In the genomic region with DNA sequence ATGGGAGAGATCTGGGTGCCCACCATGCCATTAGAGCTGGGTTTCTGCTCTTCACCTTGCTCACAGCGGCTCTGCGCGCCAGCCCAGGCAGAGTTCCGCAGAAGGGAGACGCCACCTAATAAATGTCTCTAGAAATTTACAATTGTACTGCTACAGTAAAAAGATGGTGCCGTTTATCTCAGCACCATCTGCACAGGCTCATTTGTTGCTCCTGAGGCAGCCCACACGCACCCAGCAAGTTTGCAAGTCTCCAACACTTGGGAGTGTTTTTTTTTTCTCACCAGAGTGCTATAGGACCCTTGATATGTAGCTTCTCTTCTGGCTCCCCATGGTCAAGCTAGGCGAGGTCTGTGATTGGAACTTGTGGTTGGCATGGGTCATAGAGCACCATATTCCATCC, we compare ENCODE assay signal across 29 mouse cellular contexts. TPM values are rescaled to one million over a fixed set of nuclear protein-coding genes. Genes with fewer than 3 reads are reported as not detected.
"Had no signal": no experiment of that assay in that cellular context is flagged by ENCODE, and none has a peak within 500 bp of the region (broad histone marks: within the 10 kb centered on the region; RNA-seq: fewer than 3 reads in every experiment).

No protein-coding gene starts in this region.

- H3K4me3 ChIP-seq: heart, adult 2 months; heart, embryonic 13.5 days; heart, embryonic 15.5 days; hindbrain, embryonic 13.5 days; hindbrain, embryonic 15.5 days; kidney, embryonic 15.5 days; limb, embryonic 13.5 days; limb, embryonic 15.5 days; liver, embryonic 12.5 days had no signal

- DNase-seq: forebrain, postnatal 0 days; gastrocnemius, postnatal 14 days; gastrocnemius, postnatal 36 days; heart, adult 11 months; heart, adult 2 months; heart, postnatal 14 days; heart, postnatal 36 days; kidney, adult 11 months; kidney, adult 2 months; kidney, adult 9 months; kidney, postnatal 14 days; kidney, postnatal 36 days; layer of hippocampus, postnatal 36 days; left cerebral cortex, postnatal 4 days had no signal

- H3K27ac ChIP-seq: heart, adult 2 months; heart, embryonic 13.5 days; heart, embryonic 15.5 days; hindbrain, embryonic 13.5 days; hindbrain, embryonic 15.5 days; hindbrain, postnatal 0 days; kidney, embryonic 15.5 days; kidney, postnatal 0 days; limb, embryonic 13.5 days; limb, embryonic 15.5 days; liver, embryonic 12.5 days had no signal

- ATAC-seq: forebrain, postnatal 0 days; hindbrain, postnatal 0 days; intestine, embryonic 16.5 days; liver, embryonic 12.5 days had no signal

RNA-seq across cellular contexts. Expression of gene Htr3a, which starts 38.0 kb away (rescaled TPM):
- total RNA-seq: gastrocnemius, adult 18-20 months; gastrocnemius, adult 8-10 months; gastrocnemius, postnatal 14 days; gastrocnemius, postnatal 36 days; heart, postnatal 14 days; heart, postnatal 36 days; hematopoietic stem cell, adult 5-6 weeks; liver, adult 2 months had no signal
